Comparison of ENCODE assay signal across 9 mouse cellular contexts in genomic region chr11:57786616-57787418, GRCm38 (mm10). TPM values are rescaled to one million over a fixed set of nuclear protein-coding genes. Genes with fewer than 3 reads are reported as not detected.
DNase-seq lines count a peak whose midpoint lies in the region; ATAC-seq and TF ChIP-seq lines count a peak whose summit lies in the region.
"Had no signal": no experiment of that assay in that cellular context is flagged by ENCODE, and none has a peak within 500 bp of the region (broad histone marks: within the 10 kb centered on the region; RNA-seq: fewer than 3 reads in every experiment).

No protein-coding gene starts in this region.

- TF ChIP-seq POLR2A in lung, adult 2 months (IDR thresholded peaks at IDR 0.05; ENCODE audit: borderline replicate concordance, extremely low read depth, low read depth, low read length): no peak

- peak; percentile 14 for DNase-seq in lung, adult 2 months
- DNase-seq in lung, postnatal 36 days: no peak
- DNase-seq in cerebellum, postnatal 25 days: peak; percentile 71 to 77
- DNase-seq in frontal cortex, postnatal 10 days (ENCODE audit: low spot score in 2 of 2): peak; percentile 26 to 47
- peak; percentile 68 for DNase-seq in layer of hippocampus, adult 11-12 months (ENCODE audit: low spot score)
- DNase-seq in mesoderm, embryonic 11.5 days (ENCODE audit: low read depth, low spot score): peak; percentile 60
- DNase-seq in telencephalon, adult 2 months (ENCODE audit: low read depth, low spot score): peak; percentile 19

- WGBS in lung, adult 2 months: 59% methylated on average over 18 of the region's 18 CpGs

- no peak overlapping the region for H3K4me3 ChIP-seq in lung, adult 2 months (replicated peaks; ENCODE audit: extremely low read depth, low read depth, low read length)

- no peak for TF ChIP-seq CTCF in lung, adult 2 months (IDR thresholded peaks at IDR 0.05; ENCODE audit: insufficient read depth, low read length)

- H3K4me1 ChIP-seq in lung, adult 2 months (ENCODE audit: control insufficient read depth, insufficient read depth, low read length): no peaks in the 10 kb centered on the region

- ATAC-seq in monocyte, adult 5-6 weeks (replicated peaks; ENCODE audit: insufficient number of reproducible peaks, low FRiP score, low TSS enrichment, poor library complexity, severe bottlenecking): no peak

RNA-seq across cellular contexts. Expression of gene Sap30l, which starts 14.6 kb away (rescaled TPM):
- 24.7 and 37.0 TPM in 2 replicates for polyA plus RNA-seq in lung, adult 2 months (2012; rRNA removed)
- 24.3 to 39.7 TPM (median 38.7 TPM) in 3 replicates for total RNA-seq in monocyte, adult 5-6 weeks (2017)

RNA-seq across cellular contexts. Expression of gene Hand1, which starts 45.8 kb away (rescaled TPM):
- polyA plus RNA-seq in lung, adult 2 months (2012; rRNA removed): 0.06 TPM in 1 of 2 replicates, not detected in the other
- total RNA-seq in monocyte, adult 5-6 weeks (2017): not detected in 3 replicates
- total RNA-seq: hematopoietic stem cell, adult 5-6 weeks had no signal
